Mouse (Mus musculus) cerebellum, adult 2 months (tissue): ENCODE data around the gene Zfp36.

Source experiments
- CTCF ChIP-seq: fragments of 200-500 bp; IDR thresholded peaks from 2 replicates; pipeline ENCODE4 v1.5.1; 2011; ENCODE audit warnings: low read depth, mild to moderate bottlenecking, control low read depth, low read length, moderate library complexity, borderline replicate concordance; ENCODE audit not compliant: insufficient read depth
- POLR2A ChIP-seq: fragments of 200-500 bp; IDR thresholded peaks from 2 replicates; pipeline ENCODE4 v1.6.1; 2011; ENCODE audit warnings: low read length, control low read depth, borderline replicate concordance; ENCODE audit not compliant: insufficient read depth

DNA sequence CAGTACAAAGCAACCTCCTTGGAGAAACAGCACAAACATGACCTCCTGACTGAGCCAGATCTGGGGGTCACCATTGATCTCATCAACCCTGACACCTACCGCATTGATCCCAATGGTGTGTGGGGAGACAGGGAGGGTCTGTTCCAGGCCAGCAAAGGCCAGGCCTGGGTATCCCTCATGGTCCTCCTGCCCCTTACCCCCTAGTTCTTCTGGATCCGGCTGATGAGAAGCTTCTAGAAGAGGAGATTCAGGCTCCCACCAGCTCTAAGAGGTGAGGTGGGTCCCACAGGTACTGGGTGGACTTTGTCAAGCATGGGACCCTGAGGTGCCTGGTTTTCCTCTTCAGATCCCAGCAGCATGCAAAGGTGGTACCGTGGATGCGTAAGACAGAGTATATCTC is 15.4 kb upstream of the Zfp36 start:
- TF ChIP-seq POLR2A (no peak), CTCF (no peak)
